Mouse (Mus musculus) MEL (cell line): ENCODE results near the gene Sh3rf3.

ENCODE experiments used
- CHD2 ChIP-seq: IDR thresholded peaks from 2 replicates; pipeline ENCODE4 v1.6.1; 2011; ENCODE audit warnings: low read length, improper control_type of control experiment
- MEF2A ChIP-seq: IDR thresholded peaks from 2 replicates; pipeline ENCODE4 v1.6.1; 2014; ENCODE audit warnings: low read depth, mild to moderate bottlenecking, inconsistent platforms, low read length, improper control_type of control experiment; ENCODE audit not compliant: poor library complexity, insufficient replicate concordance, severe bottlenecking; ENCODE audit errors: extremely low read depth
- NELFE ChIP-seq: IDR thresholded peaks from 2 replicates; pipeline ENCODE4 v1.6.1; 2011; ENCODE audit warnings: low read depth, low read length, improper control_type of control experiment
- TBP ChIP-seq: IDR thresholded peaks from 2 replicates; pipeline ENCODE4 v1.8.0; 2011; ENCODE audit warnings: low read depth, low read length, improper control_type of control experiment
- TCF12 ChIP-seq: IDR thresholded peaks from 2 replicates; pipeline ENCODE4 v1.6.1; 2014; ENCODE audit warnings: low read depth, mild to moderate bottlenecking, inconsistent platforms, low read length, improper control_type of control experiment, moderate library complexity

DNA sequence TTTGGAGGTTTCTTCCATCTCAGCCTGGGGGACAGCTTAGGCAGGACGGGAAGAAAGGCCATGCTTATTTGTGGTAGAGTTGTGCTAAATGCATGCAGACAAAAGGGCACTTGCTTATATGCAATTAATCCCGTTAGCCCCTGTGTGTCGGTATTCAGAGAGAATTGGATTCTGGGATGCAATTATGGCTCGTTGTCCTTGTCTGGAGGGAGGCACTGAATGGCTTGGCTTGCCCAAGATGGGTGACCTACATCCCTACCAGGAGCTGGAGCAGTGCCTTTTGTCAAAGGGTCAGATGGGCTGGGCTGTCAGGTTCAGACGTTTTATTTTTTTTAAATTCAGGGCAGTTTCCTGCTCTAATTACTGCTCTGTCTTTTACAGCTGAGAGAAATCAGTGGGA lies 72.2 kb downstream of the Sh3rf3 start:
- TF ChIP-seq TBP (no peak), TCF12 (no peak), MEF2A (no peak), NELFE (no peak), CHD2 (no peak)
